ENCODE assay signal across 7 mouse cellular contexts in genomic region chr10:43451848-43452662, GRCm38 (mm10). TPM values are rescaled to one million over a fixed set of nuclear protein-coding genes. Genes with fewer than 3 reads are reported as not detected.
DNase-seq lines count a peak whose midpoint lies in the region; ATAC-seq and TF ChIP-seq lines count a peak whose summit lies in the region.

No protein-coding gene starts in this region.

- no peak overlapping the region for H3K9ac ChIP-seq in intestine, postnatal 0 days (ENCODE audit: low read depth, low read length)

- H3K4me2 ChIP-seq in intestine, postnatal 0 days (replicated peaks; ENCODE audit: low read depth): peak overlapping the region; percentile 54

- H3K27me3 ChIP-seq in intestine, postnatal 0 days (replicated peaks; ENCODE audit: control insufficient read depth, insufficient read depth, low read length): no peaks in the 10 kb centered on the region
- peaks cover 7% of the 10 kb centered on the region for H3K27me3 ChIP-seq in midbrain, embryonic 10.5 days (ENCODE audit: low read depth, poor library complexity, severe bottlenecking)

- no peaks in the 10 kb centered on the region for H3K4me1 ChIP-seq in intestine, postnatal 0 days (replicated peaks; ENCODE audit: control insufficient read depth, insufficient read depth, low read length)
- H3K4me1 ChIP-seq in midbrain, embryonic 10.5 days: peaks cover 16% of the 10 kb centered on the region

- intact Hi-C loops in left cerebral cortex, postnatal 36 days (cut with DNase I): loop anchor here (10.0 kb wide), 1 partner anchor 477 kb away; no protein-coding TSS in a partner anchor

- no peaks in the 10 kb centered on the region for H3K36me3 ChIP-seq in intestine, postnatal 0 days (ENCODE audit: control insufficient read depth, insufficient read depth)
- no peaks in the 10 kb centered on the region for H3K36me3 ChIP-seq in midbrain, embryonic 10.5 days

- no peaks in the 10 kb centered on the region for H3K9me3 ChIP-seq in intestine, postnatal 0 days (ENCODE audit: control insufficient read depth)
- no peaks in the 10 kb centered on the region for H3K9me3 ChIP-seq in midbrain, embryonic 10.5 days (replicated peaks)

- 23% methylated on average over 16 of the region's 16 CpGs for WGBS in intestine, postnatal 0 days
- whole genome bisulfite sequencing in midbrain, embryonic 10.5 days: 31% methylated on average over 16 of the region's 16 CpGs

- peak; percentile 45 for DNase-seq in adrenal gland, adult 8-10 months
- peak; percentile 66 for DNase-seq in embryo, embryonic 9.5 days (ENCODE audit: extremely low spot score)
- peak; percentile 34 to 71 for DNase-seq in gastrocnemius, postnatal 4 days (ENCODE audit: low spot score in 2 of 2)
- peak; percentile 62 to 71 for DNase-seq in left cerebral cortex, postnatal 36 days (ENCODE audit: low spot score in 2 of 2)
- peak; percentile 75 for DNase-seq in midbrain, embryonic 10.5 days (ENCODE audit: low spot score)
- DNase-seq in skeletal muscle tissue, adult 2 months (ENCODE audit: low read depth, low spot score): peak; percentile 47

- peak; percentile 88 for TF ChIP-seq CTCF in intestine, postnatal 0 days (IDR thresholded peaks at IDR 0.05; ENCODE audit: low read depth)

- 0 out of 2 replicates have a peak overlapping the region, but pooled peaks have one; percentile 16 for H3K4me3 ChIP-seq in intestine, postnatal 0 days (ENCODE audit: low read depth, low read length)
- H3K4me3 ChIP-seq in midbrain, embryonic 10.5 days: peak overlapping the region; percentile 37

- H3K27ac ChIP-seq in intestine, postnatal 0 days (ENCODE audit: low read depth, low read length): no peak overlapping the region
- H3K27ac ChIP-seq in midbrain, embryonic 10.5 days (replicated peaks): peak overlapping the region; percentile 61

- ATAC-seq in intestine, postnatal 0 days: peak; percentile 62

RNA-seq across cellular contexts. Expression of gene Bend3, which starts 26.6 kb away (rescaled TPM):
- 1 to 10 TPM; 6.1 to 6.9 (median 6.4) TPM for total RNA-seq in adrenal gland, adult 8-10 months (2022)
- total RNA-seq in gastrocnemius, postnatal 4 days (2021): 1 to 10 TPM; 7.1 to 7.2 TPM
- 0.86 and 0.98 TPM in 2 replicates for polyA plus RNA-seq in intestine, postnatal 0 days (2015; fragmentation: Nextera tagmentation; extraction: Ambion mirVana)
- 1 to 10 TPM; 5.5 to 5.9 TPM for total RNA-seq in left cerebral cortex, postnatal 36 days (2021)
- 7.5 and 7.7 TPM in 2 replicates for polyA plus RNA-seq in midbrain, embryonic 10.5 days (2016; fragmentation: Nextera tagmentation; extraction: Ambion mirVana)
